Comparison of ENCODE assay signal across 8 mouse cellular contexts in genomic region chr14:76760509-76761023, GRCm38 (mm10).
A peak's percentile ranks its signal among the peaks of the same experiment; 100 is the strongest.
DNase-seq lines count a peak whose midpoint lies in the region; ATAC-seq lines count a peak whose summit lies in the region.

No protein-coding gene starts in this region.

- peak; percentile 8 for DNase-seq in CD4-positive, CD25-positive, alpha-beta regulatory T cell, adult 2 months (ENCODE audit: low read depth, low spot score)
- DNase-seq in adrenal gland, postnatal 36 days, result peak; percentile 67 to 76
- DNase-seq in left cerebral cortex, adult 8-10 months (ENCODE audit: low spot score in 2 of 2), result peak; percentile 60 to 95
- DNase-seq in right cerebral cortex, postnatal 10 days (ENCODE audit: low spot score in 2 of 2), result peak; percentile 82 to 91
- DNase-seq in neural tube, embryonic 10.5 days (ENCODE audit: extremely low spot score, low spot score), result no peak
- DNase-seq in embryo, embryonic 10.5 days (ENCODE audit: low spot score), result no peak
- no peak for DNase-seq in thymus, postnatal 25 days

- H3K4me2 ChIP-seq in heart, embryonic 15.5 days, result peak overlapping the region; percentile 35

- no peak overlapping the region for H3K4me3 ChIP-seq in heart, embryonic 15.5 days

- no peak; the same call in 1 of the 2 replicates for ATAC-seq in heart, embryonic 15.5 days (replicated peaks; ENCODE audit: insufficient number of reproducible peaks, insufficient read depth, low FRiP score, low read depth)

- no peaks in the 10 kb centered on the region for H3K27me3 ChIP-seq in heart, embryonic 15.5 days

- peak overlapping the region; percentile 47; the same call in 1 of the 2 replicates for H3K27ac ChIP-seq in heart, embryonic 15.5 days

- H3K36me3 ChIP-seq in heart, embryonic 15.5 days, result no peaks in the 10 kb centered on the region

- H3K4me1 ChIP-seq in heart, embryonic 15.5 days (replicated peaks), result peaks cover 36% of the 10 kb centered on the region

- H3K9ac ChIP-seq in heart, embryonic 15.5 days, result no peak overlapping the region

- 56% methylated on average over 13 of the region's 13 CpGs for WGBS in heart, embryonic 15.5 days

- H3K9me3 ChIP-seq in heart, embryonic 15.5 days (replicated peaks), result no peaks in the 10 kb centered on the region

Comparison
In these comparisons a context has a peak if more than half of its experiments do, and no peak if none do; other contexts are left out.
1. DNase-seq: peak in CD4-positive, CD25-positive, alpha-beta regulatory T cell, adult 2 months (single experiment), adrenal gland, postnatal 36 days (2 of 2), left cerebral cortex, adult 8-10 months (2 of 2) and right cerebral cortex, postnatal 10 days (2 of 2); none in neural tube, embryonic 10.5 days (single experiment), embryo, embryonic 10.5 days (single experiment) and thymus, postnatal 25 days (single experiment).